ENCODE assay signal across 19 mouse cellular contexts in genomic region chr2:141879711-141880110, GRCm38 (mm10).
DNase-seq lines count a peak whose midpoint lies in the region; ATAC-seq lines count a peak whose summit lies in the region.
"Had no signal": no experiment of that assay in that cellular context is flagged by ENCODE, and none has a peak within 500 bp of the region (broad histone marks: within the 10 kb centered on the region; RNA-seq: fewer than 3 reads in every experiment).

No protein-coding gene starts in this region.

- no peaks in the 10 kb centered on the region for H3K36me3 ChIP-seq in forebrain, embryonic 14.5 days (ENCODE audit: control insufficient read depth, insufficient read depth, low read length)
- H3K36me3 ChIP-seq in forebrain, embryonic 13.5 days (ENCODE audit: poor library complexity, severe bottlenecking): no peaks in the 10 kb centered on the region
- H3K36me3 ChIP-seq in neural tube, embryonic 13.5 days: no peaks in the 10 kb centered on the region
- no peaks in the 10 kb centered on the region for H3K36me3 ChIP-seq in limb, embryonic 11.5 days (ENCODE audit: control insufficient read depth, insufficient read depth, low read length)
- H3K36me3 ChIP-seq: midbrain, embryonic 10.5 days had no signal

- H3K4me2 ChIP-seq in forebrain, embryonic 14.5 days (ENCODE audit: low read length): no peak overlapping the region
- H3K4me2 ChIP-seq in forebrain, embryonic 13.5 days: no peak overlapping the region
- H3K4me2 ChIP-seq in neural tube, embryonic 13.5 days: no peak overlapping the region
- no peak overlapping the region for H3K4me2 ChIP-seq in limb, embryonic 11.5 days (ENCODE audit: low read depth, severe bottlenecking)

- no peaks in the 10 kb centered on the region for H3K27me3 ChIP-seq in forebrain, embryonic 14.5 days (replicated peaks; ENCODE audit: control insufficient read depth, insufficient read depth, low read length)
- H3K27me3 ChIP-seq in forebrain, embryonic 13.5 days: no peaks in the 10 kb centered on the region
- no peaks in the 10 kb centered on the region for H3K27me3 ChIP-seq in neural tube, embryonic 13.5 days
- H3K27me3 ChIP-seq in limb, embryonic 11.5 days (ENCODE audit: control insufficient read depth, insufficient read depth, low read length): no peaks in the 10 kb centered on the region
- H3K27me3 ChIP-seq: CH12.LX had no signal

- peak; percentile 36 for DNase-seq in forebrain, embryonic 14.5 days (ENCODE audit: low spot score)
- DNase-seq in neural tube, embryonic 10.5 days (ENCODE audit: extremely low spot score, low spot score): no peak
- DNase-seq in limb, embryonic 11.5 days (ENCODE audit: low spot score): peak; percentile 30
- no peak for DNase-seq in spleen, postnatal 14 days (ENCODE audit: low spot score in 2 of 2)
- DNase-seq in heart, adult 18-20 months: no peak
- DNase-seq: adrenal gland, adult 2 months; cerebellum, postnatal 10 days; gastrocnemius, postnatal 10 days; lung, adult 18-20 months; lung, postnatal 4 days; spleen, adult 18-20 months; thymus, postnatal 36 days had no signal

- no peak overlapping the region for H3K27ac ChIP-seq in forebrain, embryonic 14.5 days (ENCODE audit: low read depth, low read length)
- H3K27ac ChIP-seq in forebrain, embryonic 13.5 days: no peak overlapping the region
- H3K27ac ChIP-seq in neural tube, embryonic 13.5 days (replicated peaks): peak overlapping the region; percentile 24; the same call in 1 of the 2 replicates
- no peak overlapping the region for H3K27ac ChIP-seq in limb, embryonic 11.5 days (replicated peaks; ENCODE audit: low read depth, low read length)
- H3K27ac ChIP-seq: midbrain, embryonic 10.5 days had no signal

- H3K9ac ChIP-seq in forebrain, embryonic 14.5 days (ENCODE audit: low read length): no peak overlapping the region
- H3K9ac ChIP-seq in forebrain, embryonic 13.5 days: no peak overlapping the region
- no peak overlapping the region for H3K9ac ChIP-seq in neural tube, embryonic 13.5 days
- no peak overlapping the region for H3K9ac ChIP-seq in limb, embryonic 11.5 days (ENCODE audit: low read length)

- H3K9me3 ChIP-seq in forebrain, embryonic 14.5 days (replicated peaks; ENCODE audit: control insufficient read depth, low read length): no peaks in the 10 kb centered on the region
- H3K9me3 ChIP-seq in forebrain, embryonic 13.5 days (replicated peaks): no peaks in the 10 kb centered on the region
- H3K9me3 ChIP-seq in neural tube, embryonic 13.5 days: no peaks in the 10 kb centered on the region
- no peaks in the 10 kb centered on the region for H3K9me3 ChIP-seq in limb, embryonic 11.5 days (ENCODE audit: control insufficient read depth, low read length)
- H3K9me3 ChIP-seq: midbrain, embryonic 10.5 days had no signal

- H3K4me1 ChIP-seq in forebrain, embryonic 14.5 days (ENCODE audit: control insufficient read depth, insufficient read depth, low read length): no peaks in the 10 kb centered on the region
- no peaks in the 10 kb centered on the region for H3K4me1 ChIP-seq in forebrain, embryonic 13.5 days
- peaks cover 10% of the 10 kb centered on the region; the same call in 1 of the 2 replicates for H3K4me1 ChIP-seq in neural tube, embryonic 13.5 days (replicated peaks)
- H3K4me1 ChIP-seq in limb, embryonic 11.5 days (ENCODE audit: control insufficient read depth, insufficient read depth, low read length): no peaks in the 10 kb centered on the region

- 55% methylated on average over 9 of the region's 9 CpGs for WGBS in forebrain, embryonic 14.5 days
- WGBS in forebrain, embryonic 13.5 days: 68% methylated on average over 9 of the region's 9 CpGs
- 67% methylated on average over 9 of the region's 9 CpGs for WGBS in neural tube, embryonic 13.5 days
- WGBS in limb, embryonic 11.5 days: 46% methylated on average over 9 of the region's 9 CpGs

- H3K4me3 ChIP-seq in forebrain, embryonic 14.5 days (ENCODE audit: low read depth, low read length): no peak overlapping the region
- no peak overlapping the region for H3K4me3 ChIP-seq in forebrain, embryonic 13.5 days
- H3K4me3 ChIP-seq in neural tube, embryonic 13.5 days: no peak overlapping the region
- no peak overlapping the region for H3K4me3 ChIP-seq in limb, embryonic 11.5 days (ENCODE audit: low read depth, low read length)
- H3K4me3 ChIP-seq: midbrain, embryonic 10.5 days; myocyte had no signal

- ATAC-seq in forebrain, embryonic 14.5 days: no peak
- no peak for ATAC-seq in forebrain, embryonic 13.5 days
- ATAC-seq in neural tube, embryonic 13.5 days (ENCODE audit: low read depth): no peak
- ATAC-seq in limb, embryonic 11.5 days (ENCODE audit: insufficient number of reproducible peaks, low FRiP score, low TSS enrichment, low read depth): peak; percentile 57; the same call in 1 of the 2 replicates
- ATAC-seq: forebrain, embryonic 16.5 days; inflammation-experienced regulatory T-cells, adult 6 months had no signal

Comparison
In these comparisons a context has a peak if more than half of its experiments do, and no peak if none do; other contexts are left out.
1. DNase-seq: peak in forebrain, embryonic 14.5 days (single experiment) and limb, embryonic 11.5 days (single experiment); none in neural tube, embryonic 10.5 days (single experiment), spleen, postnatal 14 days (0 of 2) and heart, adult 18-20 months (0 of 2).